ENCODE assay signal across 12 mouse cellular contexts in the genomic region with DNA sequence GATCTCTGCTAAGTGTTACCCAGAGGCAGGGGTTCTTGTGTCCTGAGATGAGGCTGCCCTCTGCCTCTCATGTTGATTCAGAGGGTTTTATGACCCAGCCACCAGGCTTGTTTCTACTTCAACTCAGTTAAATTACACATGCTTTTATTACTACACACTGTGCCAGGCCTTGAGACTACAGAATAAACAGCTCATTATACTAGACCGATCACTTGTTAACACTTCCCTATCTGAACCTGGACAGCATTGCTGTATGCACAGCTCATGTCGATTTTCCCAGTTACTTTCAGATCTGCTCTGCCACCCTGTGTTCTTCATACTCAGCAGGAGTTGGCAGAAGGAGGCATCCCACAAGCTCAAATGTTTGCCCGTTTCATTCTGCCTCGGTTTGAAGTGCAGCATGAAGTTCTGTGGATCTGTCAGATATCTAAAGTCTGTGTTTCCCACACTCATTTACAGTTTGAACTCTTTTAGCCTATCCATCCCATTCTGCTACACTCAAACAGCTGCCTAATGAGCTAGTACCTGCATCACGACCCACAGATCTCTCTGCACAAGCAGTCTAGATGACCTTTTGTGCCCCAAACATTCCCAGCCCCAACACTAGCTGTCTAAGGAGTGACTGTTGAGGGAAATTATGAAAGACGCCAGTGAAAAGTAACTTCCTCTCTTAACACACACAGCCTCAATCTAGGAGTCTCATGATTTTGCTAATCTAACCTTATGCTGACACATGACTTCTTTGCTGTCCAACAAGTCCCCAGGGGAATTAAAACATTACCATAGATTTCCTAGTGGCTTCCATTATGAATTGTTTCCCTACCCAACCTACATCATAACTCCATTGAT. TPM values are rescaled to one million over a fixed set of nuclear protein-coding genes. Genes with fewer than 3 reads are reported as not detected.
DNase-seq lines count a peak whose midpoint lies in the region; ATAC-seq lines count a peak whose summit lies in the region.
"Had no signal": no experiment of that assay in that cellular context is flagged by ENCODE, and none has a peak within 500 bp of the region (broad histone marks: within the 10 kb centered on the region; RNA-seq: fewer than 3 reads in every experiment).

No protein-coding gene starts in this region.

- H3K4me3 ChIP-seq in heart, embryonic 10.5 days: no peak overlapping the region
- H3K4me3 ChIP-seq: hindbrain, embryonic 13.5 days; limb, embryonic 15.5 days had no signal

- no peaks in the 10 kb centered on the region for H3K36me3 ChIP-seq in heart, embryonic 10.5 days
- H3K36me3 ChIP-seq: hindbrain, embryonic 13.5 days; limb, embryonic 15.5 days had no signal

- H3K9me3 ChIP-seq in heart, embryonic 10.5 days: no peaks in the 10 kb centered on the region
- H3K9me3 ChIP-seq: hindbrain, embryonic 13.5 days; limb, embryonic 15.5 days had no signal

- ATAC-seq in cerebellum, adult (ENCODE audit: insufficient number of reproducible peaks, low FRiP score, low TSS enrichment): no peak

- peak; percentile 12 for DNase-seq in cerebellum, adult 9-11 months
- DNase-seq in lung, postnatal 36 days: peak; percentile 10
- no peak for DNase-seq in lung, postnatal 25 days (ENCODE audit: low spot score)
- peak; percentile 64 for DNase-seq in large intestine, adult 2 months (ENCODE audit: low read depth, low spot score)
- peak; percentile 11 for DNase-seq in telencephalon, adult 2 months (ENCODE audit: low read depth, low spot score)
- no peak for DNase-seq in heart, embryonic 10.5 days (ENCODE audit: low spot score)
- no peak for DNase-seq in adrenal gland, postnatal 36 days
- DNase-seq: B cell, adult 2 months; kidney, postnatal 36 days had no signal

- WGBS in large intestine, adult 2 months: 10% methylated on average over 6 of the region's 6 CpGs
- WGBS in heart, embryonic 10.5 days: 46% methylated on average over 6 of the region's 6 CpGs

- no peak overlapping the region for H3K27ac ChIP-seq in heart, embryonic 10.5 days
- H3K27ac ChIP-seq: hindbrain, embryonic 13.5 days; limb, embryonic 15.5 days had no signal

- 0 out of 2 replicates have a peak, but pooled peaks cover 1% of the 10 kb centered on the region for H3K27me3 ChIP-seq in heart, embryonic 10.5 days (ENCODE audit: insufficient read depth, poor library complexity, severe bottlenecking)
- H3K27me3 ChIP-seq: hindbrain, embryonic 13.5 days; limb, embryonic 15.5 days had no signal

- peaks cover 10% of the 10 kb centered on the region for H3K4me1 ChIP-seq in heart, embryonic 10.5 days

RNA-seq across cellular contexts. Expression of gene Adgb, which starts 3.2 kb away (rescaled TPM):
- 0.02 TPM in 1 of 2 replicates, not detected in the other for polyA plus RNA-seq in large intestine, adult 2 months (2012; rRNA removed)
- 0.23 and 0.31 TPM in 2 replicates for polyA plus RNA-seq in heart, embryonic 10.5 days (2016; fragmentation: Nextera tagmentation; extraction: Ambion mirVana)
- under 1 TPM; 0.40 to 0.76 TPM for total RNA-seq in adrenal gland, postnatal 36 days (2021)

Comparison
In these comparisons a context has a peak if more than half of its experiments do, and no peak if none do; other contexts are left out.
1. DNase-seq: peak in cerebellum, adult 9-11 months (single experiment), lung, postnatal 36 days (single experiment), large intestine, adult 2 months (single experiment) and telencephalon, adult 2 months (single experiment); none in lung, postnatal 25 days (single experiment), heart, embryonic 10.5 days (single experiment) and adrenal gland, postnatal 36 days (0 of 2).